Mouse (Mus musculus) liver, embryonic 16.5 days (tissue): ENCODE data around the gene Top2a. TPM values are rescaled to one million over a fixed set of nuclear protein-coding genes. Genes with fewer than 3 reads are reported as not detected.

ENCODE experiments used
- ATAC-seq: fragments of 200-750 bp; cut with Nextera tagmentation; 2 replicates; pipeline ENCODE4 v1.8.0; 2017; ENCODE audit warnings: low read depth, mild to moderate bottlenecking, moderate number of reproducible peaks, moderate library complexity
- H3K27ac ChIP-seq: fragments of 300-500 bp; sonication (generic); 2 replicates; pipeline ENCODE4 v1.5.1; 2014; ENCODE audit warnings: mild to moderate bottlenecking, low read length
- H3K27me3 ChIP-seq: fragments of 300-500 bp; sonication (generic); 2 replicates; pipeline ENCODE4 v1.6.1; 2014; ENCODE audit warnings: low read depth, low read length, mixed read lengths; ENCODE audit not compliant: control insufficient read depth, insufficient read depth
- H3K36me3 ChIP-seq: fragments of 300-500 bp; sonication (generic); 2 replicates; pipeline ENCODE4 v1.6.1; 2014; ENCODE audit warnings: mild to moderate bottlenecking; ENCODE audit not compliant: control insufficient read depth, insufficient read depth
- H3K4me1 ChIP-seq: fragments of 300-500 bp; sonication (generic); 2 replicates; pipeline ENCODE4 v1.6.1; 2014; ENCODE audit warnings: low read depth, low read length, mixed read lengths; ENCODE audit not compliant: control insufficient read depth
- H3K4me2 ChIP-seq: fragments of 300-500 bp; sonication (generic); 2 replicates; pipeline ENCODE4 v1.6.1; 2014; ENCODE audit warnings: low read depth, low read length, mixed read lengths
- H3K4me3 ChIP-seq: fragments of 300-500 bp; sonication (generic); 2 replicates; pipeline ENCODE4 v1.5.1; 2014; ENCODE audit warnings: low read depth, mild to moderate bottlenecking, low read length
- H3K9ac ChIP-seq: fragments of 300-500 bp; sonication (generic); 2 replicates; pipeline ENCODE4 v1.6.1; 2014; ENCODE audit warnings: low read depth, low read length
- H3K9me3 ChIP-seq: fragments of 300-500 bp; sonication (generic); replicated peaks from 2 replicates; pipeline ENCODE4 v1.6.1; 2016; ENCODE audit warnings: low read length; ENCODE audit not compliant: control insufficient read depth
- WGBS: fragments of 180-500 bp; shearing (Covaris S2); extraction: QIAGEN DNeasy Blood & Tissue Kit; methylation state at CpG from one replicate; pipeline ENCODE4 v1.1.7; 2014; ENCODE audit not compliant: insufficient replicate concordance; 5-methylcytosine and 5-hydroxymethylcytosine counted together
- polyA plus RNA-seq: library from polyadenylated mRNA; unstranded; fragments of >200 nt; fragmentation: Nextera tagmentation; extraction: Ambion mirVana; gene quantifications from 2 replicates; pipeline ENCODE4 v1.2.1, GENCODE M21; 2015

The Top2a gene
- polyA plus RNA-seq: 189 and 201 TPM in 2 replicates

DNA sequence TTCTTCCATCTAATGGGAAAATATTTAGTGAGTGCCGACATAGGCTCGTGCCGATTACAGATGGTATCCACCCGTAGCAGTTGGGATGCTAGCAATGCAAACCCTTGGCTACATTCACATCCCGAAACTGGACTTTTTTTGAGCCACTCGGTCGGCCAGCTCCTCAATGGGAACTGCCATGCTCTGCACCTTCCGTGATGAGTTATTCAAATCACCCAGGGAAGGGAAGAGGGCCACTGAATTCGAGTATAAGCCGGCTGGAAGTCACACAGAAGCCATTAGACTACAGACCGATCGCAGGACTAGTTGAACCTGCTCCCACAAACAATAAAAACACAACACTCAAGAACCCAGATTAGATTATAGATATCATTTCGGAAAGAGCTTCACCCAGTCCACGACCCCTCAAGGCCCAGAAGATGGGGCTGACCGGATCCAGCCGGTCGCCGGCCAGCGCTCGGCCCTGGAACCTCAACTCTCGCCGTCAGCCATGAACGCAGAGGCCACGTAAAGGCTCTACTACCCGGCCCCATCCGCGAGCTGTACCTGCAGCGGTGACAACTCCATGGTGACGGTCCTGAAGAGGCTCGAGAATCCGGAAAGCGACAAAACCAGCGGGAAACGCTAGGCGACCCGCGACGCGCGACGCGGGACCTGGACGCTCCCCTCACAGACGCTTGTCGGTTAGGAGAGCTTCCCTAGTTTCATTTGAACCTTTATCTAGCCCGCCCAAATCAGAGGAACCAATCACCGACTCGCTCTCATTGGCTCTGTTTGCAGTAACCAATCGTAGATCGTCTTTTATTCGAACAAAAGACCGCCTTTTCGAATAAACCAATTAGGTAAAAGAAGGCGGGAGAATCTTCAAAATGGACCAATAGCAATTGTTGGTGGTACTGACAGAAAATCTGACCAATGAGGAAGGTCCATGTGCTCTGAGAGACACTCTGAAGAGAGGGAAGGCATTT lies at the start of gene Top2a:
Gene Top2a (minus strand): TSS at position 690 of the 968 bp plus-strand sequence.
- peak within 1 kb of the TSS; percentile 96 for H3K9ac ChIP-seq
- H3K9me3 ChIP-seq: no peaks in the 10 kb centered on the region
- peak within 1 kb of the TSS; percentile 80 for H3K4me2 ChIP-seq
- H3K4me1 ChIP-seq: peaks cover 26% of the 10 kb centered on the region
- H3K36me3 ChIP-seq: peaks cover 38% of the 10 kb centered on the region
- peak within 1 kb of the TSS; percentile 97 for H3K4me3 ChIP-seq
- ATAC-seq: peak; percentile 93
- H3K27me3 ChIP-seq: no peaks in the 10 kb centered on the region
- H3K27ac ChIP-seq: peak within 1 kb of the TSS; percentile 86
- under 1% methylated on average over 54 of the region's 54 CpGs for WGBS

DNA sequence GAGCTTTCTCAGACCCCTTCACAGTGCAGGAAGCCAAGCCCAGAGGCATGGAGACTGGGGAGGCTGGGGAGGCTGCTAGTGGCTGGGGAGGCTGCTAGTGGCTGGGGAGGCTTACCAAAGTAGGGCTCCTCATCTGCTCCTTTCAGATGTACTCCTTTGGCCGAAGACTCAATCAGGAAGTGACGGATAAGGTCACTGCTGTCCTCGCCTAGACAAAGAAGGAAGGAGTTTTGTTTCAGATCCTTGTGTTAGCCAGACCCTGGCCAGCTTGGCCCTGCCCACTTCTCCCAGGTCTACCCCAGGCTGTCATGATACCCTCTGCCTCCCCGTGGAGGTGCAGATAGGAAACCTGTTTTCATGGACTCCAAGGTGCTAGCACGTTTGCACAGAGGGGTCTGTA lies 49.8 kb upstream of the Top2a start:
- 0 out of 2 replicates have a peak, but pooled peaks have one; percentile 9 for ATAC-seq
- Histone ChIP-seq H3K4me1 (no peaks in the 10 kb centered on the region), H3K4me2 (no peak overlapping the region), H3K36me3 (no peaks in the 10 kb centered on the region), H3K27ac (no peak overlapping the region), H3K9ac (no peak overlapping the region), H3K27me3 (no peaks in the 10 kb centered on the region), H3K4me3 (no peak overlapping the region), H3K9me3 (no peaks in the 10 kb centered on the region)
- WGBS: 29% methylated on average over 5 of the region's 5 CpGs

DNA sequence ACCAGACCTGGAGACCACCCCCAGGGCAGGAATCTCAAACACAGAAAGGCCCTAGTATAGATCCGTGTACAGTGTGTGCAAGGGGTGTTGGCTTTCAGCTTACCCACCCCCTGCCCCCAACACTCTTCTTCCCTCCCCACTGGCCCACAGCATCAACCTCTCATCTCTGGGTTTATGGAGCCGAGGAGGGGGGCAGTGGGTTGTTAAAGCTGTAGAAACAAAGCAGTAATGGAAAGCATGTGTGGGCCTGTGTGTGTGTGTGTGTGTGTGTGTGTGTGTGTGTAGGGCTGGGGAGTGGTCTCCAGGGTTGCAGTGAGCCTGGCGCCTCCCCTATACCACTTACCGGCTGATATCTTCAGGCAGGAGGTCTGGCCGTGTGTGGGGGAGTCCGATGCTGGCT lies 47.9 kb upstream of the Top2a start:
- no peaks in the 10 kb centered on the region for H3K4me1 ChIP-seq
- no peaks in the 10 kb centered on the region for H3K36me3 ChIP-seq
- ATAC-seq: no peak
- no peaks in the 10 kb centered on the region for H3K27me3 ChIP-seq
- no peak overlapping the region for H3K4me2 ChIP-seq
- H3K9me3 ChIP-seq: no peaks in the 10 kb centered on the region
- H3K9ac ChIP-seq: no peak overlapping the region
- H3K4me3 ChIP-seq: no peak overlapping the region
- no peak overlapping the region for H3K27ac ChIP-seq
- 56% methylated on average over 6 of the region's 6 CpGs for WGBS

DNA sequence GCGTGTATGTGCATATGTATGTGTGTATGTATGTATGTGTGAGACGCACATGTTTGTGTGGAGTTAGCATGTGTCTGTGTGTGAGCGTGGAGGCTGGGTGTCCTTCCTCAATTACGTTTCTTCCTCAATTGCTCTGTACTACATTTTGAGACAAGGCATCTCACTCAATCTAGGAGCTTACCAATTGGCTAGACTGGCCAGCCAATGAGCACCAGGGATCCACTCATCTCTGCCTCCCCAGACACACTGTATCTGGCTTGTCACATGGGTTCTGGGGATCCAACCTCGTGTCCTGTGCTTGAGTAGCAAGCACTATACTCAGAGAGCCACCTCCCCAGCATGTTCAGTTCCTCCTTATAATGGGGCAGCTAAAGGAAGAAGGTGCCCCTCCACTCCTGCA lies 44.5 kb upstream of the Top2a start:
- no peak overlapping the region for H3K4me3 ChIP-seq
- no peak for ATAC-seq
- no peak overlapping the region for H3K27ac ChIP-seq
- H3K9ac ChIP-seq: no peak overlapping the region
- WGBS: 52% methylated on average over 5 of the region's 5 CpGs
- no peaks in the 10 kb centered on the region for H3K27me3 ChIP-seq
- no peaks in the 10 kb centered on the region for H3K36me3 ChIP-seq
- H3K4me2 ChIP-seq: no peak overlapping the region
- peaks cover 4% of the 10 kb centered on the region for H3K4me1 ChIP-seq
- H3K9me3 ChIP-seq: no peaks in the 10 kb centered on the region

DNA sequence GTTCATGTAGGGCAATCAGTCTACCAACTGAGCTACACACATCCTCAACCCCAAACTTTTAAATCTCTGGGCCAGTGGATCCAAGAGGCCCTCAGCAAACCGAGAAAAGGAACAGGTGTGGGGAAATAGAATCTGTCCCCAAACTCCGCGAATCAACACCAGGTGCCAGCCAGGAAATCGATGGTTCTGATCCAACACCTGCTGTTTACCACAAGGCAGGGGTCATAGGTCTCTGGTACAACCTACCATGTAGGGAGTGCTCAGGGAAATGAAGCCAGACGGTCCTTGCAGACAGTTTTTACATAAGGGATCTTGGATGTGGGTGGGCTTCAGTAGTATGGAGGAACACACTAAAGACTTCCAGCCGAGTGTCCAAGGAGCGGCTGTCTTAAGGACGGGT lies 43.6 kb upstream of the Top2a start:
- H3K4me3 ChIP-seq: no peak overlapping the region
- 59% methylated on average over 8 of the region's 8 CpGs for WGBS
- H3K4me2 ChIP-seq: no peak overlapping the region
- H3K9ac ChIP-seq: no peak overlapping the region
- H3K36me3 ChIP-seq: no peaks in the 10 kb centered on the region
- no peaks in the 10 kb centered on the region for H3K9me3 ChIP-seq
- H3K4me1 ChIP-seq: peaks cover 4% of the 10 kb centered on the region
- no peak overlapping the region for H3K27ac ChIP-seq
- H3K27me3 ChIP-seq: no peaks in the 10 kb centered on the region
- ATAC-seq: no peak

DNA sequence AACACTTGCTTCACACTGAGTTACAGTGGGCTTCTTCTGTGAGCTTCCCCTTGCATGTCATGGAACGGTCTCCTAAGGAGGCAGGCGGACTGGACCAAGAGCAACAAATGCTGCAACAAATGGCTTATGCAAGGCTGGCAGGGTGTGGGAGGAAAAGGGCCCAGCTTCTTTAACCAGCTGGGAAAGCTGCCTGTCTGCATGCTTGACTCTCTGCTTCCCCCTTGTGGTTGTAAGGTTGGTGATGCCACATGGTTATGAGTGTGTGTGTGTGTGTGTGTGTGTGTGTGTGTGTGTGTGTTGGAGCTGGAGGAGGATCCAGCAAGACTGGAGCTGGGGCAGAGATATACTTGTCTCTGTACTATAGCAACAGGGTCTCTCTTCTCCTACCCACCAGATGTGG lies 42.0 kb upstream of the Top2a start:
- H3K9me3 ChIP-seq: no peaks in the 10 kb centered on the region
- H3K27ac ChIP-seq: 0 out of 2 replicates have a peak overlapping the region, but pooled peaks have one; percentile 9
- no peak overlapping the region for H3K4me3 ChIP-seq
- ATAC-seq: peak; percentile 40
- no peak overlapping the region for H3K9ac ChIP-seq
- WGBS: 12% methylated on average over 2 of the region's 2 CpGs
- H3K36me3 ChIP-seq: no peaks in the 10 kb centered on the region
- H3K4me2 ChIP-seq: no peak overlapping the region
- peaks cover 4% of the 10 kb centered on the region for H3K4me1 ChIP-seq
- no peaks in the 10 kb centered on the region for H3K27me3 ChIP-seq

DNA sequence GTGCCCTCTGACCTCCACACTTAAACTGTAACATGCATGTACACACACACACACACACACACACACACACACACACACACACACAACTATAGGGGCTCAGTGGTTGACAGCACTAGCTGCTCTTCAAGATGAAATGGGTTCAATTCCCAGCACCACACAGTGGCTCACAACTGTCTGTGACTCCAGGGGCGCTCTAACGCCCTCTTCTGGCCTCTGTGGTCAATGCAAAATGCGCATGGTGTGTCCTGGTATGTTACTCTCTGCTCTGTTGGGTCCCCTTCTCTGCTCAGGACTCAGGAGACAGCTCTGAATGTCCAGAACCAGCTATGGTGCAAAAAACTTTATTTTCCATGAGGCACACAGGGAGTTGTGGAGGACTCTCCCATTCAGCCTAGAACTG lies 41.4 kb upstream of the Top2a start:
- ATAC-seq: no peak
- peaks cover 4% of the 10 kb centered on the region for H3K4me1 ChIP-seq

DNA sequence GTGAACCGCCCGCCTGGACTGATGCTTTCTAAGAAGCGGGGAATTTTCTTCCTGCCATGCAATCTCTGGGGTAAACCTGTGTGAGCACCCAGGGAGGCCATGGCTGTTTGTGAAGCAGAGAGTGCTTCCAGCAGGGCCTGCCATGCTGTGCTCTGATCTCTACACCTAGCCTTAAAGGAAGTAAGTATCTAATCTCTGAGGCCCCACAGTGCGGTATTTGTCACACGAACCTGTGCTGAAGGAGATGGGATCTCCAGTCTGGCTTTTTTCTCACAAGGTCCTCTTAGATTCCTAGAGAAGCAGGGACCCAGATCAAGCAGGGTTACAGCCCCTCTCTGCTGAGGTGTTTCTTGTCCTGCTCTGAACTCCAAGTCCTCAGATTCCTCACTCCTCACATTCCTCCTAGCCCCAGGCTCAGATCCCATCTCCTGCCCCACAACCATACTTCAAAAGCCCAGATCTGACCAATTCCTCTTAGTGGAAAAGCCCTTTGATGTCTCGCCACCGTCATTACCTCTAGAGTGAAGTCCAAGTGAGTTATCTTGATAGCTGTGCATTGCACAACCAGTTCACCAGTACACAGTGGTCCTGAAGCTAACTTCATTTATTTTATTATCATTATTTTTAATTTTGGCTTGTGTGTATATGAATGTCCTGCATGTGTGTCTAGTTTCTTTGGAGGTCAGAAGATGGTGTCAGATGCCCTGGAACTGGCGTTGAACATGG lies 39.6 kb upstream of the Top2a start:
- H3K9me3 ChIP-seq: no peaks in the 10 kb centered on the region
- H3K4me3 ChIP-seq: no peak overlapping the region
- H3K9ac ChIP-seq: no peak overlapping the region
- H3K4me1 ChIP-seq: peaks cover 4% of the 10 kb centered on the region
- H3K27me3 ChIP-seq: no peaks in the 10 kb centered on the region
- H3K4me2 ChIP-seq: no peak overlapping the region
- peak; percentile 40 for ATAC-seq
- WGBS: 37% methylated on average over 8 of the region's 8 CpGs
- H3K36me3 ChIP-seq: no peaks in the 10 kb centered on the region
- H3K27ac ChIP-seq: no peak overlapping the region

More for the DNA sequence above, 41.4 kb upstream of the Top2a start:
- Histone ChIP-seq H3K9me3 (no peaks in the 10 kb centered on the region), H3K9ac (no peak overlapping the region), H3K27ac (no peak overlapping the region), H3K27me3 (no peaks in the 10 kb centered on the region), H3K4me2 (no peak overlapping the region), H3K4me3 (no peak overlapping the region), H3K36me3 (no peaks in the 10 kb centered on the region)
- 63% methylated on average over 3 of the region's 3 CpGs for WGBS

DNA sequence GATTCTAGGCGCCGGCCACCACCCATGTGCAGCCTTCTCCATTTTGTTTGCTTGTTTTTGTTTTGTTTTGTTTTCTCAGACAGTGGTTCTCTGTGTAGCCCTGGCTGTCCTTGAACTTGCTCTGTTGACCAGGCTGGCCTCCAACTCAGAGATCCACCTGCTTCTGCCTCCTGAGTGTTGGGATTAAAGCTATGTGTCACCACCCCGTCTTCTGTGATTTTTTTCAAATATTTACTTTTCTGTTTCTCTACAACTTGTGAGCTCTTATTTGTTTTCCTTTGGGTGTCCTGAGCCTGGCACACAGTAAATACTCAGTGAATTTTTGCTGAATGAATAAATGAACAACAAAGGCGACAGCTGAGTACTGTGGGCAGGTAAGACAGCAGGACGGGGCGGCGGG lies 38.7 kb upstream of the Top2a start:
- Histone ChIP-seq H3K4me3 (no peak overlapping the region), H3K27ac (no peak overlapping the region), H3K9ac (no peak overlapping the region), H3K4me1 (peaks cover 4% of the 10 kb centered on the region), H3K4me2 (no peak overlapping the region), H3K27me3 (no peaks in the 10 kb centered on the region), H3K9me3 (no peaks in the 10 kb centered on the region), H3K36me3 (no peaks in the 10 kb centered on the region)
- WGBS: 65% methylated on average over 7 of the region's 7 CpGs
- no peak for ATAC-seq
